8 mouse cellular contexts compared by ENCODE assay signal in genomic region chr9:56891517-56892011, GRCm38 (mm10). TPM values are rescaled to one million over a fixed set of nuclear protein-coding genes. Genes with fewer than 3 reads are reported as not detected.
DNase-seq lines count a peak whose midpoint lies in the region; ATAC-seq and TF ChIP-seq lines count a peak whose summit lies in the region.

No protein-coding gene starts in this region.

- TF ChIP-seq RAD21 in MEL (IDR thresholded peaks at IDR 0.05; ENCODE audit: low read depth, low read length) = peak; percentile 100

- no peak overlapping the region for H3K27ac ChIP-seq in MEL (ENCODE audit: control insufficient read depth, low read depth, low read length)
- no peak overlapping the region for H3K27ac ChIP-seq in forebrain, postnatal 0 days (ENCODE audit: low read depth, low read length)
- no peak overlapping the region for H3K27ac ChIP-seq in hindbrain, embryonic 11.5 days (ENCODE audit: low read depth, low read length)
- no peak overlapping the region for H3K27ac ChIP-seq in lung, embryonic 16.5 days (ENCODE audit: low read length)

- no peaks in the 10 kb centered on the region for H3K27me3 ChIP-seq in MEL (ENCODE audit: control insufficient read depth in 1 of 2, insufficient read depth in 2 of 2, low read length in 2 of 2)
- H3K27me3 ChIP-seq in forebrain, postnatal 0 days (ENCODE audit: insufficient read depth, low read length) = no peaks in the 10 kb centered on the region
- no peaks in the 10 kb centered on the region for H3K27me3 ChIP-seq in hindbrain, embryonic 11.5 days (ENCODE audit: control insufficient read depth, insufficient read depth, low read length)
- H3K27me3 ChIP-seq in lung, embryonic 16.5 days (ENCODE audit: control insufficient read depth, insufficient read depth, low read depth, low read length) = no peaks in the 10 kb centered on the region

- DNase-seq in MEL (ENCODE audit: low read depth, low spot score) = peak; percentile 92
- DNase-seq in cerebellum, adult 11 months = peak; percentile 63
- peak; percentile 90 for DNase-seq in forebrain, postnatal 0 days
- peak; percentile 87 for DNase-seq in hindbrain, embryonic 11.5 days (ENCODE audit: low spot score)
- peak; percentile 77 for DNase-seq in layer of hippocampus, adult 9-11 months
- DNase-seq in retina, adult 2 months (ENCODE audit: low read depth, low spot score) = peak; percentile 44

- peak; percentile 83 for ATAC-seq in forebrain, postnatal 0 days
- peak; percentile 41 for ATAC-seq in hindbrain, embryonic 11.5 days (ENCODE audit: low FRiP score)
- ATAC-seq in lung, embryonic 16.5 days (ENCODE audit: low read depth) = peak; percentile 58
- no peak for ATAC-seq in activated CD4-positive, CD25-positive, alpha-beta regulatory T cell, adult 4 months

- peak overlapping the region in 1 of 2 experiments; percentile 24; a peak in 2 of 4 replicates for H3K4me3 ChIP-seq in MEL (ENCODE audit: control insufficient read depth in 1 of 2, insufficient read depth in 1 of 2, low read depth in 2 of 2, low read length in 2 of 2)
- H3K4me3 ChIP-seq in forebrain, postnatal 0 days (ENCODE audit: low read depth, low read length) = no peak overlapping the region
- no peak overlapping the region for H3K4me3 ChIP-seq in hindbrain, embryonic 11.5 days (ENCODE audit: low read depth, low read length)
- H3K4me3 ChIP-seq in lung, embryonic 16.5 days (ENCODE audit: low read length) = 0 out of 2 replicates have a peak overlapping the region, but pooled peaks have one; percentile 5

- H3K36me3 ChIP-seq in MEL (ENCODE audit: control insufficient read depth in 1 of 2, insufficient read depth in 2 of 2, low read length in 2 of 2) = no peaks in the 10 kb centered on the region
- no peaks in the 10 kb centered on the region for H3K36me3 ChIP-seq in forebrain, postnatal 0 days (ENCODE audit: insufficient read depth)
- H3K36me3 ChIP-seq in hindbrain, embryonic 11.5 days (ENCODE audit: control insufficient read depth, insufficient read depth, low read length) = no peaks in the 10 kb centered on the region
- H3K36me3 ChIP-seq in lung, embryonic 16.5 days (ENCODE audit: control insufficient read depth, insufficient read depth, low read length) = peaks cover 4% of the 10 kb centered on the region

- TF ChIP-seq EP300 in MEL (IDR thresholded peaks at IDR 0.05; ENCODE audit: low read depth in 1 of 2, low read length in 2 of 2) = no peak

- H3K79me2 ChIP-seq in MEL (ENCODE audit: control insufficient read depth, insufficient read depth, low read length, poor library complexity) = no peaks in the 10 kb centered on the region

- WGBS in forebrain, postnatal 0 days = 31% methylated on average over 12 of the region's 12 CpGs
- 31% methylated on average over 12 of the region's 12 CpGs for WGBS in hindbrain, embryonic 11.5 days
- WGBS in lung, embryonic 16.5 days = 30% methylated on average over 12 of the region's 12 CpGs

- TF ChIP-seq CTCF in MEL (IDR thresholded peaks at IDR 0.05 in 2 of 3, conservative IDR thresholded peaks at IDR 0.05 in 1 of 3; ENCODE audit: control insufficient read depth in 1 of 3, insufficient read depth in 1 of 3, low read depth in 2 of 3, low read length in 3 of 3, poor library complexity in 1 of 3, severe bottlenecking in 1 of 3) = peak; percentile 70 to 99 (median 83)
- peak; percentile 95 for TF ChIP-seq CTCF in forebrain, postnatal 0 days (IDR thresholded peaks at IDR 0.05; ENCODE audit: low read depth)

- no peaks in the 10 kb centered on the region for H3K9me3 ChIP-seq in MEL (replicated peaks; ENCODE audit: insufficient read depth, low read length)
- no peaks in the 10 kb centered on the region for H3K9me3 ChIP-seq in forebrain, postnatal 0 days (ENCODE audit: low read length)
- no peaks in the 10 kb centered on the region for H3K9me3 ChIP-seq in hindbrain, embryonic 11.5 days (ENCODE audit: control insufficient read depth, low read length)
- H3K9me3 ChIP-seq in lung, embryonic 16.5 days (ENCODE audit: control insufficient read depth, low read length) = no peaks in the 10 kb centered on the region

- H3K4me2 ChIP-seq in forebrain, postnatal 0 days (ENCODE audit: low read depth) = peak overlapping the region; percentile 35
- H3K4me2 ChIP-seq in hindbrain, embryonic 11.5 days (replicated peaks; ENCODE audit: low read depth, low read length) = peak overlapping the region; percentile 39
- peak overlapping the region; percentile 34; the same call in 1 of the 2 replicates for H3K4me2 ChIP-seq in lung, embryonic 16.5 days (ENCODE audit: low read depth, low read length)

- H3K4me1 ChIP-seq in MEL (ENCODE audit: control insufficient read depth in 1 of 2, insufficient read depth in 2 of 2, low read length in 2 of 2) = no peaks in the 10 kb centered on the region
- H3K4me1 ChIP-seq in forebrain, postnatal 0 days (ENCODE audit: insufficient read depth) = no peaks in the 10 kb centered on the region
- H3K4me1 ChIP-seq in hindbrain, embryonic 11.5 days (replicated peaks; ENCODE audit: control insufficient read depth, insufficient read depth, low read length) = peaks cover 3% of the 10 kb centered on the region; the same call in 1 of the 2 replicates
- peaks cover 9% of the 10 kb centered on the region for H3K4me1 ChIP-seq in lung, embryonic 16.5 days (replicated peaks; ENCODE audit: control insufficient read depth, insufficient read depth, low read length)

- no peak for TF ChIP-seq POLR2A in MEL (IDR thresholded peaks at IDR 0.05; ENCODE audit: control insufficient read depth in 1 of 2, insufficient read depth in 1 of 2, low read depth in 1 of 2, low read length in 2 of 2, poor library complexity in 1 of 2)

- H3K9ac ChIP-seq in MEL (ENCODE audit: control insufficient read depth, low read depth, low read length, poor library complexity, severe bottlenecking) = peak overlapping the region; percentile 30
- 0 out of 2 replicates have a peak overlapping the region, but pooled peaks have one; percentile 15 for H3K9ac ChIP-seq in forebrain, postnatal 0 days
- 0 out of 2 replicates have a peak overlapping the region, but pooled peaks have one; percentile 27 for H3K9ac ChIP-seq in hindbrain, embryonic 11.5 days (ENCODE audit: low read depth, low read length)
- peak overlapping the region; percentile 50 for H3K9ac ChIP-seq in lung, embryonic 16.5 days (ENCODE audit: low read length)

RNA-seq across cellular contexts. Expression of gene Cspg4, which starts 26.7 kb away (rescaled TPM):
- 0.16 and 0.23 TPM in 2 replicates for total RNA-seq in MEL (2012; rRNA removed)
- polyA plus RNA-seq in MEL (2012; ENCODE audit: insufficient read depth in 1 of 2, insufficient read length in 2 of 2, low read depth in 1 of 2, low replicate concordance in 2 of 2, missing spikeins in 1 of 2) = under 1 TPM in 1 of 2 experiments, not detected in 1; 0.15 TPM
- total RNA-seq in forebrain, postnatal 0 days (2014; rRNA removed) = 19.4 and 24.7 TPM in 2 replicates
- 5.1 and 7.5 TPM in 2 replicates for polyA plus RNA-seq in forebrain, postnatal 0 days (2015; fragmentation: Nextera tagmentation; extraction: Ambion mirVana)
- 2.6 and 2.7 TPM in 2 replicates for polyA plus RNA-seq in hindbrain, embryonic 11.5 days (2014; fragmentation: Nextera tagmentation; extraction: Ambion mirVana)
- 23.9 and 26.5 TPM in 2 replicates for polyA plus RNA-seq in lung, embryonic 16.5 days (2015; fragmentation: Nextera tagmentation; extraction: Ambion mirVana)
- under 1 TPM in 1 of 2 experiments, not detected in 1; 0.33 TPM for polyA plus RNA-seq in activated CD4-positive, CD25-positive, alpha-beta regulatory T cell, adult 4 months (2017; shearing (Covaris generic))

RNA-seq across cellular contexts. Expression of gene Odf3l1, which starts 27.1 kb away (rescaled TPM):
- total RNA-seq in MEL (2012; rRNA removed) = not detected in 2 replicates
- not detected for polyA plus RNA-seq in MEL (2012; ENCODE audit: insufficient read depth in 1 of 2, insufficient read length in 2 of 2, low read depth in 1 of 2, low replicate concordance in 2 of 2, missing spikeins in 1 of 2)
- not detected in 2 replicates for total RNA-seq in forebrain, postnatal 0 days (2014; rRNA removed)
- polyA plus RNA-seq in forebrain, postnatal 0 days (2015; fragmentation: Nextera tagmentation; extraction: Ambion mirVana) = 0.12 and 0.13 TPM in 2 replicates
- 0.36 and 0.37 TPM in 2 replicates for polyA plus RNA-seq in hindbrain, embryonic 11.5 days (2014; fragmentation: Nextera tagmentation; extraction: Ambion mirVana)
- 0.20 and 1.1 TPM in 2 replicates for polyA plus RNA-seq in lung, embryonic 16.5 days (2015; fragmentation: Nextera tagmentation; extraction: Ambion mirVana)
- not detected for polyA plus RNA-seq in activated CD4-positive, CD25-positive, alpha-beta regulatory T cell, adult 4 months (2017; shearing (Covaris generic))

RNA-seq across cellular contexts. Expression of gene Snx33, which starts 36.6 kb away (rescaled TPM):
- 2.2 and 2.3 TPM in 2 replicates for total RNA-seq in MEL (2012; rRNA removed)
- polyA plus RNA-seq in MEL (2012; ENCODE audit: insufficient read depth in 1 of 2, insufficient read length in 2 of 2, low read depth in 1 of 2, low replicate concordance in 2 of 2, missing spikeins in 1 of 2) = 1 to 10 TPM in 1 of 2 experiments, not detected in 1; 3.5 TPM
- 3.7 and 5.8 TPM in 2 replicates for total RNA-seq in forebrain, postnatal 0 days (2014; rRNA removed)
- 1.2 and 1.3 TPM in 2 replicates for polyA plus RNA-seq in forebrain, postnatal 0 days (2015; fragmentation: Nextera tagmentation; extraction: Ambion mirVana)
- polyA plus RNA-seq in hindbrain, embryonic 11.5 days (2014; fragmentation: Nextera tagmentation; extraction: Ambion mirVana) = 3.3 and 3.8 TPM in 2 replicates
- 11.8 and 12.2 TPM in 2 replicates for polyA plus RNA-seq in lung, embryonic 16.5 days (2015; fragmentation: Nextera tagmentation; extraction: Ambion mirVana)
- polyA plus RNA-seq in activated CD4-positive, CD25-positive, alpha-beta regulatory T cell, adult 4 months (2017; shearing (Covaris generic)) = 1 to 10 TPM; 3.1 to 5.2 TPM

RNA-seq across cellular contexts. Expression of gene Imp3, which starts 45.7 kb away (rescaled TPM):
- 160 and 183 TPM in 2 replicates for total RNA-seq in MEL (2012; rRNA removed)
- 100 to 1,000 TPM in 1 of 2 experiments, not detected in 1; 154 TPM for polyA plus RNA-seq in MEL (2012; ENCODE audit: insufficient read depth in 1 of 2, insufficient read length in 2 of 2, low read depth in 1 of 2, low replicate concordance in 2 of 2, missing spikeins in 1 of 2)
- total RNA-seq in forebrain, postnatal 0 days (2014; rRNA removed) = 125 and 136 TPM in 2 replicates
- polyA plus RNA-seq in forebrain, postnatal 0 days (2015; fragmentation: Nextera tagmentation; extraction: Ambion mirVana) = 87.5 and 104 TPM in 2 replicates
- 66.0 and 70.2 TPM in 2 replicates for polyA plus RNA-seq in hindbrain, embryonic 11.5 days (2014; fragmentation: Nextera tagmentation; extraction: Ambion mirVana)
- 73.3 and 80.2 TPM in 2 replicates for polyA plus RNA-seq in lung, embryonic 16.5 days (2015; fragmentation: Nextera tagmentation; extraction: Ambion mirVana)
- polyA plus RNA-seq in activated CD4-positive, CD25-positive, alpha-beta regulatory T cell, adult 4 months (2017; shearing (Covaris generic)) = 10 to 100 TPM; 54.8 to 68.4 TPM

RNA-seq across cellular contexts. Expression of gene Snupn, which starts 59.1 kb away (rescaled TPM):
- 13.0 and 14.6 TPM in 2 replicates for total RNA-seq in MEL (2012; rRNA removed)
- polyA plus RNA-seq in MEL (2012; ENCODE audit: insufficient read depth in 1 of 2, insufficient read length in 2 of 2, low read depth in 1 of 2, low replicate concordance in 2 of 2, missing spikeins in 1 of 2) = 10 to 100 TPM in 1 of 2 experiments, not detected in 1; 14.7 TPM
- total RNA-seq in forebrain, postnatal 0 days (2014; rRNA removed) = 21.4 and 21.9 TPM in 2 replicates
- polyA plus RNA-seq in forebrain, postnatal 0 days (2015; fragmentation: Nextera tagmentation; extraction: Ambion mirVana) = 19.4 and 23.2 TPM in 2 replicates
- 26.4 and 30.3 TPM in 2 replicates for polyA plus RNA-seq in hindbrain, embryonic 11.5 days (2014; fragmentation: Nextera tagmentation; extraction: Ambion mirVana)
- 22.0 and 23.4 TPM in 2 replicates for polyA plus RNA-seq in lung, embryonic 16.5 days (2015; fragmentation: Nextera tagmentation; extraction: Ambion mirVana)
- 10 to 100 TPM; 16.2 to 21.2 TPM for polyA plus RNA-seq in activated CD4-positive, CD25-positive, alpha-beta regulatory T cell, adult 4 months (2017; shearing (Covaris generic))
